Mouse (Mus musculus): Measurements from ENCODE around the gene Stk11ip.

GRCm38 (mm10) chr1:75581936-75582624 is 60.8 kb downstream of the Stk11ip start:
- TF ChIP-seq CTCF (IDR thresholded peaks at IDR 0.05; ENCODE audit: insufficient read depth, low read depth, low read length) (no peak), POLR2A (IDR thresholded peaks at IDR 0.05; ENCODE audit: insufficient read depth, low read depth, low read length) (no peak)

Measured in olfactory bulb, adult 2 months (tissue).